Mouse (Mus musculus) C2C12 (cell line): Measurements from ENCODE around the gene Exoc4.

Experiments used
- CEBPB ChIP-seq: IDR thresholded peaks from one replicate; pipeline ENCODE4 v1.6.1; 2011; ENCODE audit warnings: low read depth, mild to moderate bottlenecking, control low read depth, moderate library complexity
- CTCF ChIP-seq: IDR thresholded peaks from one replicate; pipeline ENCODE4 v1.5.1; 2011; ENCODE audit not compliant: control insufficient read depth, insufficient read depth, insufficient read length
- FOSL1 ChIP-seq: IDR thresholded peaks from one replicate; pipeline ENCODE4 v1.8.0; 2011; ENCODE audit warnings: mild to moderate bottlenecking, low read length; ENCODE audit not compliant: poor library complexity, insufficient read depth, severe bottlenecking
- MAX ChIP-seq: IDR thresholded peaks from one replicate; pipeline ENCODE4 v1.6.1; 2011; ENCODE audit warnings: mild to moderate bottlenecking, control low read depth
- MYOG ChIP-seq: IDR thresholded peaks from one replicate; pipeline ENCODE4 v1.6.1; 2011; ENCODE audit not compliant: control insufficient read depth, insufficient read length; ENCODE audit errors: extremely low read depth

GRCm38 (mm10) chr6:33241250-33241649 is 7.6 kb upstream of the Exoc4 start:
- TF ChIP-seq CTCF (no peak), MAX (no peak), FOSL1 (no peak), MYOG (no peak), CEBPB (no peak)
